Comparison of ENCODE assay signal across 18 mouse cellular contexts in the genomic region with DNA sequence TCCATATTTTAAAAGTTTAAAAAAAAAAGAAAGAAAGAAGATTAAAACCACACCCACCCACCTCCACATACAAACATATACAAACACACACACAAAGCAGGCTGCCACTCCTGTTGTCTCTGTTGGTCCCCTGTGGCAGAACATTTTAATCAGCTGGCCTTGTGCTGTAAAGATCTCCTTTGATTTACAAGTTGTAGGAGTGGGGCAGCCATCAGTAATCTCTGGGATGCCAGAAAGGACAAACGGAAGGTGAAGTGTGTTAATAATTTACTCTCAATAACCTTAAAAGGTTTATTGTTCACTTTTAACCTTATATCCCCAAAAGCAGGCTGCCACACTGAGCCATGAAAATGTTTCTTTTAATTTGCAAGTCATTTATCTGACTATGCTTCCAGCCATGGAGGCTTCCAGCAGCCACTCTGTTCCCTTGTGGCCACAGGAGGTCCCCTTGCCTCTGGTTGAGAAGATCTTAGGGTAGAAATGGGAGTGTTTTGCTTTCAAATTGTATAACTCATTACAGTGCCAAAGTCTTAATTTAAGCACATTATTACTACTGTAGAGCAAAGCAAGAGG.
DNase-seq lines count a peak whose midpoint lies in the region; ATAC-seq and TF ChIP-seq lines count a peak whose summit lies in the region.
"Had no signal": no experiment of that assay in that cellular context is flagged by ENCODE, and none has a peak within 500 bp of the region (broad histone marks: within the 10 kb centered on the region; RNA-seq: fewer than 3 reads in every experiment).

No protein-coding gene starts in this region.

- DNase-seq in layer of hippocampus, adult 2 months (ENCODE audit: low spot score in 2 of 2): no peak
- no peak for DNase-seq in layer of hippocampus, adult 8-10 months (ENCODE audit: low spot score in 2 of 2)
- DNase-seq in kidney, adult 9 months: peak; percentile 59
- DNase-seq in kidney, postnatal 4 days: peak; percentile 37 to 40
- no peak for DNase-seq in adrenal gland, adult (ENCODE audit: inconsistent age in 2 of 2, low spot score in 1 of 2)
- no peak for DNase-seq in gastrocnemius, postnatal 4 days (ENCODE audit: low spot score in 2 of 2)
- DNase-seq: cerebellum, adult 11-12 months; gastrocnemius, postnatal 14 days; layer of hippocampus, postnatal 36 days; lung, adult 18-20 months; lung, postnatal 4 days; spleen, adult 18-20 months; thymus, adult 2 months had no signal

- H3K9me3 ChIP-seq in intestine, embryonic 16.5 days (ENCODE audit: control insufficient read depth, low read length): no peaks in the 10 kb centered on the region
- H3K9me3 ChIP-seq: hindbrain, embryonic 13.5 days; limb, embryonic 15.5 days; midbrain, embryonic 10.5 days had no signal

- peak; percentile 50 for TF ChIP-seq CTCF in layer of hippocampus, adult 2 months (conservative IDR thresholded peaks at IDR 0.05)

- H3K9ac ChIP-seq in intestine, embryonic 16.5 days (ENCODE audit: low read depth, low read length): no peak overlapping the region
- H3K9ac ChIP-seq: hindbrain, embryonic 13.5 days; limb, embryonic 15.5 days had no signal

- no peak overlapping the region for H3K4me3 ChIP-seq in layer of hippocampus, adult 2 months
- H3K4me3 ChIP-seq in intestine, embryonic 16.5 days (ENCODE audit: low read length): no peak overlapping the region
- H3K4me3 ChIP-seq: hindbrain, embryonic 13.5 days; limb, embryonic 15.5 days; midbrain, embryonic 10.5 days; myocyte had no signal

- ATAC-seq in intestine, embryonic 16.5 days: peak; percentile 62

- H3K4me2 ChIP-seq in intestine, embryonic 16.5 days (ENCODE audit: low read depth, low read length): 0 out of 2 replicates have a peak overlapping the region, but pooled peaks have one; percentile 16
- H3K4me2 ChIP-seq: hindbrain, embryonic 13.5 days; limb, embryonic 15.5 days had no signal

- no peaks in the 10 kb centered on the region for H3K36me3 ChIP-seq in intestine, embryonic 16.5 days (ENCODE audit: control insufficient read depth, insufficient read depth, low read length)
- H3K36me3 ChIP-seq: hindbrain, embryonic 13.5 days; limb, embryonic 15.5 days; midbrain, embryonic 10.5 days had no signal

- no peak overlapping the region for H3K27ac ChIP-seq in layer of hippocampus, adult 2 months
- H3K27ac ChIP-seq in intestine, embryonic 16.5 days (ENCODE audit: low read length): peak overlapping the region; percentile 76
- H3K27ac ChIP-seq: hindbrain, embryonic 13.5 days; limb, embryonic 15.5 days; midbrain, embryonic 10.5 days had no signal

- H3K4me1 ChIP-seq in intestine, embryonic 16.5 days (ENCODE audit: control insufficient read depth, insufficient read depth, low read length): peaks cover 18% of the 10 kb centered on the region

- no peaks in the 10 kb centered on the region for H3K27me3 ChIP-seq in intestine, embryonic 16.5 days (replicated peaks; ENCODE audit: control insufficient read depth, insufficient read depth, low read length)
- H3K27me3 ChIP-seq: hindbrain, embryonic 13.5 days; limb, embryonic 15.5 days had no signal

- 42% methylated on average over 1 of the region's 1 CpGs for WGBS in intestine, embryonic 16.5 days

Comparison
In these comparisons a context has a peak if more than half of its experiments do, and no peak if none do; other contexts are left out.
1. DNase-seq: peak in kidney, adult 9 months (single experiment) and kidney, postnatal 4 days (2 of 2); none in layer of hippocampus, adult 2 months (0 of 2), layer of hippocampus, adult 8-10 months (0 of 2), adrenal gland, adult (0 of 2) and gastrocnemius, postnatal 4 days (0 of 2).